Mouse (Mus musculus): ENCODE results near the gene Ccdc125. TPM values are rescaled to one million over a fixed set of nuclear protein-coding genes. Genes with fewer than 3 reads are reported as not detected.

Gene Ccdc125
- polyA plus RNA-seq, 1 experiment from 2014 or later = 4.1 TPM

Other genes with a start within 250 kb of the Ccdc125 start
- gene Naip1, start 216.8 kb upstream of the Ccdc125 start, polyA plus RNA-seq (2015; fragmentation: Nextera tagmentation; extraction: Ambion mirVana) = 0.08 TPM in 1 of 2 replicates, not detected in the other
- 42.0 and 44.3 TPM in 2 replicates for gene Gtf2h2, start 177.1 kb upstream of the Ccdc125 start, polyA plus RNA-seq (2015; fragmentation: Nextera tagmentation; extraction: Ambion mirVana)
- 2.7 and 4.7 TPM in 2 replicates for gene Ocln, start 117.0 kb upstream of the Ccdc125 start, polyA plus RNA-seq (2015; fragmentation: Nextera tagmentation; extraction: Ambion mirVana)
- gene Marveld2, start 52.7 kb upstream of the Ccdc125 start, polyA plus RNA-seq (2015; fragmentation: Nextera tagmentation; extraction: Ambion mirVana) = 1.7 and 2.5 TPM in 2 replicates
- 228 and 262 TPM in 2 replicates for gene Ak6, start 18.7 kb upstream of the Ccdc125 start, polyA plus RNA-seq (2015; fragmentation: Nextera tagmentation; extraction: Ambion mirVana)
- gene Rad17, start 18.7 kb upstream of the Ccdc125 start, polyA plus RNA-seq (2015; fragmentation: Nextera tagmentation; extraction: Ambion mirVana) = 20.6 and 23.2 TPM in 2 replicates
- 11.7 and 13.0 TPM in 2 replicates for gene Taf9, start 18.1 kb upstream of the Ccdc125 start, polyA plus RNA-seq (2015; fragmentation: Nextera tagmentation; extraction: Ambion mirVana)
- gene Cdk7, start 61.2 kb downstream of the Ccdc125 start, polyA plus RNA-seq (2015; fragmentation: Nextera tagmentation; extraction: Ambion mirVana) = 64.4 and 67.7 TPM in 2 replicates
- gene Mrps36, start 74.9 kb downstream of the Ccdc125 start, polyA plus RNA-seq (2015; fragmentation: Nextera tagmentation; extraction: Ambion mirVana) = 246 and 254 TPM in 2 replicates
- 14.6 and 16.7 TPM in 2 replicates for gene Cenph, start 106.2 kb downstream of the Ccdc125 start, polyA plus RNA-seq (2015; fragmentation: Nextera tagmentation; extraction: Ambion mirVana)
- gene Ccnb1, start 116.9 kb downstream of the Ccdc125 start, polyA plus RNA-seq (2015; fragmentation: Nextera tagmentation; extraction: Ambion mirVana) = 187 and 205 TPM in 2 replicates
- 34.1 and 36.3 TPM in 2 replicates for gene Slc30a5, start 163.7 kb downstream of the Ccdc125 start, polyA plus RNA-seq (2015; fragmentation: Nextera tagmentation; extraction: Ambion mirVana)